Mouse (Mus musculus): ENCODE measurements at regions not wholly inside any gene's neighbourhood (a gene's known extent, or its start where the extent isn't known, plus 50 kb on each side); places are given as distances from the start of the nearest gene placed in this dataset.

DNA sequence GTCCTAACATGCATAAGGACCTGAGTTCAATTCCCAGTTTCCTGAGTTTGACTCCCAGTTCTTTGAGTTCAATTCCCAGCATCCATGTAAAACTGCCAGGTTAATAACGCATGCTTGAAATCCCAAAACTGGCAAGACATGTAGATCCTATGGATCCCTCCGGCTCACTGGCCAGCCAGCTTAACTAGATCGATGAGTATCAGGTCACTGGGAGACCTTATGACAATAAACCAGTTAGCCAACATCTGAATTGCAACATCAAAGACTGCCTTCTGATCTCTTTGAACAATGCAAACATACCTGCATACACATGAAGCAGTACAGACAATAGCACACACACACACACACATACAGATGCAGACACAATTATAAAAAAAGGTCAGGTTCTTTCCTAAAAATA is 762.0 kb upstream of the Cited2 start:
- no peak overlapping the region for H3K4me3 ChIP-seq
- no peak for ATAC-seq
- H3K27ac ChIP-seq = no peak overlapping the region
- H3K4me1 ChIP-seq = no peaks in the 10 kb centered on the region
- H3K4me2 ChIP-seq = no peak overlapping the region
- WGBS = 92% methylated on average over 3 of the region's 3 CpGs
- no peaks in the 10 kb centered on the region for H3K36me3 ChIP-seq (ENCODE audit: poor library complexity, severe bottlenecking)
- H3K9me3 ChIP-seq (replicated peaks) = no peaks in the 10 kb centered on the region
- H3K27me3 ChIP-seq = no peaks in the 10 kb centered on the region
- H3K9ac ChIP-seq = no peak overlapping the region

DNA sequence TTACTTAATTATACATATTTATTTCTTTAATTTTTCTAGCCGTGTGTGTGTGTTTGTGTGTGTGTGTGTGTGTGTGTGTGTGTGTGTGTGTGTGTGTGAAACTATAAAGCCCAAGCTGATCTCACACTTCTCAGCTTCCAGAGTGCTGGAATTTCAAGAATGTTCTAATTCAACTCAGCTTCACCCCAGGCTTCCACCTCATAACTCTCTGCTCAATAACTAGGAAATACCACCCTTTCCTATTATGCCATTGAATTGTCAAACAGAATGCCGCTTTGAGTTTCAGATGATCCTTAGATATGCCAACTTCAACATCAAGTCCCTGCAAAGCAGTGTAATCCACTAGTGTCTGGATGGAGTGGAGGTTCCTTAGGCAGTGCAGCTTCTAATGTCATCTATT is 760.6 kb upstream of the Cited2 start:
- H3K4me2 ChIP-seq = no peak overlapping the region
- WGBS = 70% methylated on average over 2 of the region's 2 CpGs
- no peak overlapping the region for H3K27ac ChIP-seq
- ATAC-seq = no peak
- no peak overlapping the region for H3K4me3 ChIP-seq
- no peaks in the 10 kb centered on the region for H3K27me3 ChIP-seq
- H3K4me1 ChIP-seq = no peaks in the 10 kb centered on the region
- H3K36me3 ChIP-seq (ENCODE audit: poor library complexity, severe bottlenecking) = no peaks in the 10 kb centered on the region
- H3K9ac ChIP-seq = no peak overlapping the region
- H3K9me3 ChIP-seq (replicated peaks) = no peaks in the 10 kb centered on the region

DNA sequence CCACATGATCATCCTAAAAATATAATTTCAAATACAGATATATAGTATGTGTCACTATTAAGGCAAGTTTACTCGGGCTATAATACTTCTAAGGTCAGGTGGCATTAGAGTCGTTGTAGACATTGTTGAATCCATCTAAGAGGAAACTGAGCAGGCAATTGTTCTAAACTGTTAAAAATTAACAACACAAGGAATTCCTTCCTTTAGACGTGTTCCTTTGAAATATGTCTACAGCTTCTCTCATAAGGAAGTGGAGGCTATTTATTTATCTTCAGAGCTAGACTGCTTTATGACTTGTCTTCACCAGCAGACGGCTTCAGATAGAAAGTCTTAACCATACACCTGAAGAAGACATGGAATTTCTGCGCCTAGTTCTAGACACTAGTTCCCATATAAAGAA is 744.2 kb upstream of the Cited2 start:
- Histone ChIP-seq H3K9me3 (replicated peaks) (no peaks in the 10 kb centered on the region), H3K36me3 (ENCODE audit: poor library complexity, severe bottlenecking) (no peaks in the 10 kb centered on the region), H3K27me3 (no peaks in the 10 kb centered on the region), H3K4me2 (no peak overlapping the region), H3K4me3 (no peak overlapping the region), H3K9ac (no peak overlapping the region), H3K4me1 (no peaks in the 10 kb centered on the region), H3K27ac (no peak overlapping the region)
- ATAC-seq = no peak
- WGBS = 96% methylated on average over 5 of the region's 5 CpGs

DNA sequence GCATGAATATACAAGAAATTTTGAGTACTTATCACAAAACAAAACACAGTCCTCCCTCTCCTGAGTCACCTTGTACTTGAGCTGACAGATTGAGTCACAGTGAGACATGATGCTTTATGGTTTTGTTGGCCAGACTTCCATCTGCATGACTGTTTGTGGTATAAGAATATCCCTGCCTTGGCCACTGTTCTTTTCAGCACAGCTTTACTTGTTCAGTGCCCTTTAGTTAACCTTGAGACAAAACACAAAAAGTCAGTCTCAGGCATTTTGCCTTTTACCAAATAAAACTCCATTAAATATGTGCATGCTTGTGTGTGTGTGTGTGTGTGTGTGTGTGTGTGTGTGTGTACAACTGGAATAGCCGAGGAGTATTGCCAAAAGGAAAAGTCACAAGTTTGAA is 732.8 kb upstream of the Cited2 start:
- no peak overlapping the region for H3K27ac ChIP-seq
- no peak overlapping the region for H3K4me2 ChIP-seq
- peaks cover 6% of the 10 kb centered on the region; the same call in 1 of the 2 replicates for H3K4me1 ChIP-seq
- WGBS = 75% methylated on average over 1 of the region's 1 CpGs
- H3K36me3 ChIP-seq (ENCODE audit: poor library complexity, severe bottlenecking) = no peaks in the 10 kb centered on the region
- no peaks in the 10 kb centered on the region for H3K27me3 ChIP-seq
- H3K9ac ChIP-seq = no peak overlapping the region
- no peak overlapping the region for H3K4me3 ChIP-seq
- no peaks in the 10 kb centered on the region for H3K9me3 ChIP-seq (replicated peaks)
- no peak for ATAC-seq

DNA sequence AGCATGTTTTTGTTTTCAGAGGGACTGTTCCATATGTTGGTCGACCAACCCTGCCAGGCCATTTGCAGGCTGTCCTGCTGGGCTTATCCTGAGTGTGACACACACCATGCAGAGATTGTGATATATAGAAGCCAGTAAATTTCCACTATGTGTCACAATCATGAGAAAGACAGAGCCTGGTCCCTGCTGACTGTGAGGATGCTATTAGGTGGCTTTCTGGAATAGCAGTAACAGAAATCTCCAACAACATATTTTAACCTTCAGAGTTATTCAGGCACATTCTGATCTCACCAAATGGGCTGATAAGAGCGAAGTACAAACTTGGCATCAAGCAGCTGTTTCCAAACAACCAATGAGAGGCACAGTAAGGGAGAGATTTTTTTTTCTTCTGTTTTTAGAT is 729.2 kb upstream of the Cited2 start:
- WGBS = 79% methylated on average over 2 of the region's 2 CpGs

DNA sequence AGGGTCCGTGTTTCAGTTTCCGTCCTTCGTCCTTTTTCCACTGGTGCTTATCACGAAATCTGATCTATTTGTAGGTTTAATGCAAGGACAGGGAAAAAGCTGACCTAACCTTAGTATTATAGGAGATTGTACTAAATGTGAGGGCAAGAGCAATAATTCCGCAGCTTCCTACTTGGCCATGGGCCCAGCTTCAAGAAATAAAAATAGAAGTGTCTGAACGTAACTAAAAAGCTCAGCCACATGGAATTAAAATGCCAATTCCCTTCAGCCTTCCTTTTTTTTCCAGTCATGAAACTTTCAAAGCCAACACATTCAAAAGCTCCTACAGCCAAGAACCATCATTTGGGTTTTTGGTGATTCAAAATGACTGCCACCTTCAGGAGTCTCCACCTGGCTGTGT is 728.5 kb upstream of the Cited2 start:
- Histone ChIP-seq H3K4me3 (no peak overlapping the region), H3K36me3 (ENCODE audit: poor library complexity, severe bottlenecking) (no peaks in the 10 kb centered on the region), H3K4me2 (no peak overlapping the region), H3K9ac (no peak overlapping the region), H3K9me3 (replicated peaks) (no peaks in the 10 kb centered on the region), H3K4me1 (peaks cover 6% of the 10 kb centered on the region; the same call in 1 of the 2 replicates), H3K27me3 (no peaks in the 10 kb centered on the region), H3K27ac (no peak overlapping the region)
- ATAC-seq = no peak
- 75% methylated on average over 6 of the region's 6 CpGs for WGBS

More for the DNA sequence above, 729.2 kb upstream of the Cited2 start:
- no peaks in the 10 kb centered on the region for H3K27me3 ChIP-seq
- H3K4me2 ChIP-seq = no peak overlapping the region
- no peaks in the 10 kb centered on the region for H3K9me3 ChIP-seq (replicated peaks)
- ATAC-seq = peak; percentile 58; the same call in 1 of the 2 replicates
- H3K4me1 ChIP-seq = peaks cover 6% of the 10 kb centered on the region; the same call in 1 of the 2 replicates
- no peak overlapping the region for H3K9ac ChIP-seq
- no peak overlapping the region for H3K4me3 ChIP-seq
- no peak overlapping the region for H3K27ac ChIP-seq
- no peaks in the 10 kb centered on the region for H3K36me3 ChIP-seq (ENCODE audit: poor library complexity, severe bottlenecking)

DNA sequence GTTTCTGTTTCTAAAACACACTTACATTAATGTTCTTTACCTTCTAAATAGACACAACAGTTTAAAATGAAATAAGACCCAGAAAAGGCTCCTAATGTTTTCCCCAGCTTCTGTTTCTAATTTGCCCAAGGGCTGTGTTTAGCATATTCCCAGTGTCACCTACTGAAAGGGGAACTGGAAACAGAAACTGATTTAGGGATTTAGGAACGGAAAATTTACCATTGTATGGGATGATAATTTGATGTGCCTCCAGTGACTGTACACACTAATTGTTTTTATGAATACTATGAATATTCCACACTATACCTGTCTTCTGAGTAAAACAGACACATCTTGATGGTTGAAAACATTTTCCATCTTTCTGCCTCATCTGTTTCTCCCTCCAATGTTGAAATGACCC is 728.0 kb upstream of the Cited2 start:
- Histone ChIP-seq H3K4me2 (no peak overlapping the region), H3K4me3 (no peak overlapping the region), H3K9ac (no peak overlapping the region), H3K36me3 (ENCODE audit: poor library complexity, severe bottlenecking) (no peaks in the 10 kb centered on the region), H3K27ac (no peak overlapping the region), H3K9me3 (replicated peaks) (no peaks in the 10 kb centered on the region), H3K4me1 (peaks cover 6% of the 10 kb centered on the region; the same call in 1 of the 2 replicates), H3K27me3 (no peaks in the 10 kb centered on the region)
- no peak for ATAC-seq
- 54% methylated on average over 1 of the region's 1 CpGs for WGBS

DNA sequence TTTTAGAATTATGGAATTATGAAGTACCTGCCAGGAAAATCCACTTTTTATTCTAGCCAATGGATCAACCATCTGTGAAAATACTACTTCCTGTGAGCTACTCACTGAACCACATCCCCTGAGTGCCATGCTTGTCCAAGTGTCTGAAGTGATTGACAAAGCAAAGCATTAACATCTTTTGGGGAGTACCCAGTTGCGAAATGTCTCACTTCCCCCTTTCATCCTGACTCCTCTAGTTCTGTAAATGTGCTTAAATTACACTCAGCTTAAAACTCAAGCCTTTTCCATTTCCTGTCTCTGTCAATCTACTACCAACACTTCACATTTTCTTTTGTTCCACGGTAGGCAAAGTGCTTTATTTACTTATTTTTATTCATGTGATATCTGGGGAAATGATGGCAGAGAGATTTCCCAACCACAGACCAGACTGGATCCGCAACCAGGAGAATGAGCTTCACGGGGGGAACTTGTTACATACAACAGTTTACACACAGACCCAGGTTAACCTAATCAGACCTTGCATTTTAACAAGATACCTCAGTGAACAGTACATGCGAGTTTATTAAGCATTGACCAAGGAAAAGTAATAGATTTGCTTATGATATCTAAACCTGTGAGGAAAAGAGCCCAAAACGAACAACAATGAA is 726.1 kb upstream of the Cited2 start:
- Histone ChIP-seq H3K27me3 (no peaks in the 10 kb centered on the region), H3K9ac (no peak overlapping the region), H3K4me1 (peaks cover 11% of the 10 kb centered on the region; the same call in 1 of the 2 replicates), H3K27ac (no peak overlapping the region), H3K4me2 (no peak overlapping the region), H3K36me3 (ENCODE audit: poor library complexity, severe bottlenecking) (no peaks in the 10 kb centered on the region), H3K9me3 (replicated peaks) (no peaks in the 10 kb centered on the region), H3K4me3 (no peak overlapping the region)
- WGBS = 85% methylated on average over 6 of the region's 6 CpGs
- no peak for ATAC-seq

DNA sequence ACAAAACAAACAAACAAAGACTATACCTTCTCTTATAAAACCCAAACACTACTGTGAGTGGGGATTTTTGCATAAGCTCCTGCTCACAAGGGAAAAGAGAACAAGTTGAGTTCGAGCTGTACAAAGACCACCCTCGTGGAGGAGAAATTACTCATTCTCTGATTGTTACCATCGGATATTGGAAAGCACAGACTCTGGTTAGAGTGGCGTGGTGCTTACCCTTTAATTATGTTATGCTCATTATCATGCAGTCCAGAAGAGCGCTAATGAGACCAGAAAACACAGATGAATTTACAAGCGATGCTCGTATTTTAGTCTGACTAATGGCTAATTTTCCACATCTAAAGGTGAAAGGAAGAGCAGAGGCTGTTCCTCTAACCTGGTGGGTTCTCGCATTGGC is 721.7 kb upstream of the Cited2 start:
- Histone ChIP-seq H3K9me3 (replicated peaks) (no peaks in the 10 kb centered on the region), H3K4me1 (peaks cover 18% of the 10 kb centered on the region; the same call in 1 of the 2 replicates), H3K4me3 (no peak overlapping the region), H3K4me2 (no peak overlapping the region), H3K27ac (no peak overlapping the region), H3K9ac (no peak overlapping the region), H3K36me3 (ENCODE audit: poor library complexity, severe bottlenecking) (no peaks in the 10 kb centered on the region), H3K27me3 (no peaks in the 10 kb centered on the region)
- WGBS = 21% methylated on average over 8 of the region's 8 CpGs
- ATAC-seq = peak; percentile 82

DNA sequence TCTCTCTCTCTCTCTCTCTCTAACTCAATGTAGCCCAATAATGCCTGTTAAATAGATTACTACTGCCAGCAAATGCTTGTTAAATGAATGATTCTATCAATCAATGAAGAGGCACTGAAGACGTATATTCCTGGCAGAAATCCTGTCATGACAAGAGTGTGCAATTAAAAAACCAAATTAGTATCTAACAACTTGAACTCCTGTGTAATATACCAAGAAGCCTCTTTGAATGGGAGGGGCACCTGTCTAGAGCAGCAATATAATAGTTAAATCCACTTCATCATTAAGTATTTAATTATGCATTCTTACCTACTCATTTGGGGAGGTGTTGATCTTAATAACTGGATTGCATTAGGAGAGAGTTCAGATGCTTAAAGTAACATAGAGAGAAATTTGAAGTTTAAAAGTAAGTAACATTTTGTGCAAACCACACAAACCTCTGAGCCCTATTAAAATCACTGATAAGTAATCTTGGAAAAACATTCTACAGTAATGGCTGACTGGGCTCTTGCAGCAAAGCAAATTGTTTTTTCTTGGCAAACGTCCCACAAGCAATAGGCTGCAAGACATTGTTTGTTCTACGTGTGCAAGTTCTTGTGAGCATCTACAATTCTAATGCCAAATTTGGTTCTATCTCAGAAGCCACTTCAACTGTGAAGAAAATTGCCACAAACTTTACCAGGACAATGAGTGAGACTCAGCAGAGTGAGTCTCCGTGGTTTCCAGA is 719.7 kb upstream of the Cited2 start:
- no peaks in the 10 kb centered on the region for H3K36me3 ChIP-seq (ENCODE audit: poor library complexity, severe bottlenecking)

DNA sequence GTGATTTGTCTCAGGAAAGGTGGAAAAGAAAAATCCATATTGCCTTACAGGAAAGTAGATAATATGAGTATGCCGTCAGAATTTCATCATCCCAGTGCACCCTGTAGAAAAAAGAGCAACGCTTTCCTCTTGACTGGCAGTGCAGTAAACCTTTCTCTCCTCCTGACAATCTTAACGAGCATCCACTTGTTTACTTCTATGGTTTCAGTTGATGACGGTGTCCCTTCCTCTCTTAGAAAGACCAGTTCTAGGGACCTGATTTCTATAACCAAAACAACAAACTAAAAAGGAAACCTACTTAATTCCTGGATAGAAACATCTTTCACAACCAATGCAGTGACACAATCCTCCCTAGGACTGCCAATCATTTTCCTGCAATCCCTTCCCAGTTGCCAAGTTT is 714.3 kb upstream of the Cited2 start:
- Histone ChIP-seq H3K4me2 (no peak overlapping the region), H3K4me3 (no peak overlapping the region), H3K9me3 (replicated peaks) (no peaks in the 10 kb centered on the region), H3K27me3 (no peaks in the 10 kb centered on the region), H3K9ac (no peak overlapping the region), H3K27ac (no peak overlapping the region), H3K4me1 (peaks cover 4% of the 10 kb centered on the region; the same call in 1 of the 2 replicates), H3K36me3 (ENCODE audit: poor library complexity, severe bottlenecking) (no peaks in the 10 kb centered on the region)
- no peak for ATAC-seq
- 71% methylated on average over 4 of the region's 4 CpGs for WGBS

More for the DNA sequence above, 719.7 kb upstream of the Cited2 start:
- Histone ChIP-seq H3K27ac (no peak overlapping the region), H3K27me3 (no peaks in the 10 kb centered on the region), H3K4me1 (peaks cover 18% of the 10 kb centered on the region; the same call in 1 of the 2 replicates), H3K4me2 (no peak overlapping the region), H3K9me3 (replicated peaks) (no peaks in the 10 kb centered on the region), H3K4me3 (no peak overlapping the region), H3K9ac (no peak overlapping the region)
- ATAC-seq = peak; percentile 53; the same call in 1 of the 2 replicates
- WGBS = 33% methylated on average over 4 of the region's 4 CpGs

DNA sequence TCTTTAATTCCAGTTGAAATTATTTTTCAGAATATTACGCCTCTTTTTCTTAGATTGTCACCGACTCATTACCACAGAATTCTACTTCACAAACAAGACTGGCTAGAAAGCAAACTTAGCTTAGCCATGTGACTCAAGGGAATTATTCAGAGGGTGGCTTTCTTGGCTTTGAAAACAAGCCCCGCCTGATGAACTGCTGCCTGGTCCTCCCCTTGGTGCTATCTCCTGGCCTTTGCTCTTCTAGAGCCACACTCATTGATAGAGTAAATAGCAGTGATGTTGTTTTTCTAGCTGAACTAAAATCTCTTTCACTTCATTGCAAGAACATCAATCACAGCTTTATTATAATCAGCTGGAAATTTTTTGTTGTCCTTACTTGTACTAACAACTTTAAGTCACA is 713.0 kb upstream of the Cited2 start:
- H3K9me3 ChIP-seq (replicated peaks) = no peaks in the 10 kb centered on the region
- no peak for ATAC-seq
- H3K9ac ChIP-seq = no peak overlapping the region
- no peak overlapping the region for H3K27ac ChIP-seq
- H3K4me2 ChIP-seq = no peak overlapping the region
- whole genome bisulfite sequencing = 88% methylated on average over 3 of the region's 3 CpGs
- H3K36me3 ChIP-seq (ENCODE audit: poor library complexity, severe bottlenecking) = no peaks in the 10 kb centered on the region
- H3K4me1 ChIP-seq = no peaks in the 10 kb centered on the region
- H3K4me3 ChIP-seq = no peak overlapping the region
- no peaks in the 10 kb centered on the region for H3K27me3 ChIP-seq
